Mouse (Mus musculus): ENCODE data around the gene Xpo5. TPM values are rescaled to one million over a fixed set of nuclear protein-coding genes. Genes with fewer than 3 reads are reported as not detected.
A peak's percentile ranks its signal among the peaks of the same experiment; 100 is the strongest.

The Xpo5 gene
- total and polyA plus RNA-seq, 3 experiments: 44.7 to 56.3 (median 55.1) TPM

GRCm38 (mm10) chr17:46282483-46283123 lies 80.0 kb downstream of the Xpo5 start, which contains the start of gene Tjap1 (continued):
- TF ChIP-seq POLR2AphosphoS2 (IDR thresholded peaks at IDR 0.05; ENCODE audit: low read depth, low read length): no peak
- no peak for TF ChIP-seq BHLHE40 (IDR thresholded peaks at IDR 0.05; ENCODE audit: low read depth, low read length)
- no peak; the same call in 1 of the 2 replicates for TF ChIP-seq ELF1 (IDR thresholded peaks at IDR 0.05; ENCODE audit: low read depth, low read length)
- peak; percentile 32; the same call in 1 of the 2 replicates for TF ChIP-seq ZMIZ1 (IDR thresholded peaks at IDR 0.05; ENCODE audit: low read depth, low read length)
- no peak for TF ChIP-seq USF1 (IDR thresholded peaks at IDR 0.05; ENCODE audit: low read depth, low read length)
- no peak for TF ChIP-seq ZKSCAN1 (IDR thresholded peaks at IDR 0.05; ENCODE audit: borderline replicate concordance, low read depth, low read length)
- TF ChIP-seq CHD2 (IDR thresholded peaks at IDR 0.05; ENCODE audit: low read length): no peak
- peak; percentile 47; the same call in 1 of the 2 replicates for TF ChIP-seq NRF1 (IDR thresholded peaks at IDR 0.05; ENCODE audit: low read depth, low read length)
- TF ChIP-seq KAT2A (IDR thresholded peaks at IDR 0.05; ENCODE audit: insufficient replicate concordance, low read length): no peak

DNA sequence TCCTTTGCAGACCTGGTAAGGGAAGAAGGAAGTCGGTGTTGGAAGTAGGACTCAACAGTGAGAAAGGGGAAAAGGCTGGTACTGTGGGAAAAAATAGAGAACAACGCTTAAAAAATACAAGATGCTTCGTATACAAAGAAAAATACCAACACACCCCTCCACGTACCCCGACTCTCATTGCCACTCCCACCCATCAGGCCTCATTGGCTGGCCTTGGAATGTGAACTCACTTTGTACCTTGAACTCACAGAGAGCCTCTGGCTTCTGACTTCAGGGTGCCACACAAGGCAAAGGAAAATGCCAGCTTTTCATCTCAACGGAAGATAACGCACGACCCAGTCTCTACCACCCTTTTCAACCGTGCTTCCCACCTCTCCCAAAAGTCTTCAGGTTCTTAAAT lies 80.6 kb downstream of the Xpo5 start:
- peaks cover 15 to 30% of the 10 kb centered on the region in 2 experiments for H3K36me3 ChIP-seq (replicated peaks in 1 of 2; ENCODE audit: control insufficient read depth in 1 of 2, insufficient read depth in 1 of 2, low read length in 1 of 2)
- TF ChIP-seq ETS1 (conservative IDR thresholded peaks at IDR 0.05; ENCODE audit: low read depth, low read length): no peak
- no peak overlapping the region for H3K9ac ChIP-seq (ENCODE audit: insufficient read depth, low read depth)
- no peaks in the 10 kb centered on the region for H3K9me3 ChIP-seq (replicated peaks; ENCODE audit: low read length)
- in situ Hi-C loops (cut with MboI; ENCODE audit: low pct_ligation_motif_present, low pct_unique_long_range_greater_than_20kb, low sequenced_read_pairs): no loop called here
- peak overlapping the region in 2 of 3 experiments; percentile 21 to 68 for H3K4me3 ChIP-seq (replicated peaks in 1 of 3; ENCODE audit: low read depth in 2 of 3, low read length in 2 of 3, poor library complexity in 1 of 3)
- no peak overlapping the region for H3K27ac ChIP-seq (ENCODE audit: insufficient read depth, low read depth)
- DNase-seq (ENCODE audit: extremely low read depth): no peak
- H3K4me2 ChIP-seq (ENCODE audit: insufficient read depth, low read depth, poor library complexity, severe bottlenecking): peak overlapping the region; percentile 86
- peaks cover 22% of the 10 kb centered on the region for H3K79me2 ChIP-seq (replicated peaks; ENCODE audit: control insufficient read depth, extremely low read depth, insufficient read depth, poor library complexity, severe bottlenecking)
- dilution Hi-C loops (cut with MboI; ENCODE audit: extremely low pct_ligation_motif_present, extremely low pct_unique_long_range_greater_than_20kb, low sequenced_read_pairs): no loop called here
- peaks cover 3 to 16% of the 10 kb centered on the region in 2 experiments; a peak in 3 of 4 replicates for H3K4me1 ChIP-seq (ENCODE audit: control insufficient read depth in 1 of 2, insufficient read depth in 2 of 2)
- H3K27me3 ChIP-seq (replicated peaks): no peaks in the 10 kb centered on the region

- no peak for TF ChIP-seq IRF4 (IDR thresholded peaks at IDR 0.05; ENCODE audit: low read depth, low read length)
- no peak for TF ChIP-seq ZC3H11A (IDR thresholded peaks at IDR 0.05; ENCODE audit: low read depth, low read length)
- TF ChIP-seq CHD2 (IDR thresholded peaks at IDR 0.05; ENCODE audit: low read length): no peak
- no peak for TF ChIP-seq MXI1 (IDR thresholded peaks at IDR 0.05; ENCODE audit: low read depth, low read length)
- TF ChIP-seq ZMIZ1 (IDR thresholded peaks at IDR 0.05; ENCODE audit: low read depth, low read length): no peak
- no peak for TF ChIP-seq NELFE (IDR thresholded peaks at IDR 0.05; ENCODE audit: low read depth, low read length)
- no peak for TF ChIP-seq MYC (IDR thresholded peaks at IDR 0.05; ENCODE audit: low read depth, low read length)
- no peak for TF ChIP-seq JUND (conservative IDR thresholded peaks at IDR 0.05; ENCODE audit: low read depth, low read length)
- TF ChIP-seq USF1 (IDR thresholded peaks at IDR 0.05; ENCODE audit: low read depth, low read length): no peak
- no peak for TF ChIP-seq TCF12 (IDR thresholded peaks at IDR 0.05; ENCODE audit: low read depth, low read length)
- no peak for TF ChIP-seq KAT2A (IDR thresholded peaks at IDR 0.05; ENCODE audit: insufficient replicate concordance, low read length)
- no peak for TF ChIP-seq ETS1 (conservative IDR thresholded peaks at IDR 0.05; ENCODE audit: low read depth, low read length)
- TF ChIP-seq HCFC1 (IDR thresholded peaks at IDR 0.05; ENCODE audit: low read depth, low read length): no peak
- peaks cover 22% of the 10 kb centered on the region for H3K79me2 ChIP-seq (replicated peaks; ENCODE audit: control insufficient read depth, extremely low read depth, insufficient read depth, poor library complexity, severe bottlenecking)
- no peak overlapping the region for H3K4me2 ChIP-seq (ENCODE audit: insufficient read depth, low read depth, poor library complexity, severe bottlenecking)
- H3K9me3 ChIP-seq (replicated peaks; ENCODE audit: low read length): no peaks in the 10 kb centered on the region
- in situ Hi-C loops (cut with MboI; ENCODE audit: low pct_ligation_motif_present, low pct_unique_long_range_greater_than_20kb, low sequenced_read_pairs) (no loop called here), dilution Hi-C loops (cut with MboI; ENCODE audit: extremely low pct_ligation_motif_present, extremely low pct_unique_long_range_greater_than_20kb, low sequenced_read_pairs) (no loop called here)
- no peaks in the 10 kb centered on the region for H3K27me3 ChIP-seq (replicated peaks)
- H3K27ac ChIP-seq (ENCODE audit: insufficient read depth, low read depth): no peak overlapping the region
- DNase-seq (ENCODE audit: extremely low read depth): no peak
- H3K9ac ChIP-seq (ENCODE audit: insufficient read depth, low read depth): no peak overlapping the region
- peaks cover 7 to 16% of the 10 kb centered on the region in 2 experiments for H3K4me1 ChIP-seq (ENCODE audit: control insufficient read depth in 1 of 2, insufficient read depth in 2 of 2)
- H3K36me3 ChIP-seq (replicated peaks in 1 of 2; ENCODE audit: control insufficient read depth in 1 of 2, insufficient read depth in 1 of 2, low read length in 1 of 2): peaks cover 9 to 22% of the 10 kb centered on the region in 2 experiments
- no peak overlapping the region for H3K4me3 ChIP-seq (replicated peaks in 1 of 3; ENCODE audit: low read depth in 2 of 3, low read length in 2 of 3, poor library complexity in 1 of 3)
Observed at GRCm38 (mm10) chr17:46283911-46284310, 81.3 kb downstream of the Xpo5 start.

Measured in CH12.LX (cell line).